Mouse (Mus musculus): ENCODE data around the gene Cfap299.

Gene Cfap299

DNA sequence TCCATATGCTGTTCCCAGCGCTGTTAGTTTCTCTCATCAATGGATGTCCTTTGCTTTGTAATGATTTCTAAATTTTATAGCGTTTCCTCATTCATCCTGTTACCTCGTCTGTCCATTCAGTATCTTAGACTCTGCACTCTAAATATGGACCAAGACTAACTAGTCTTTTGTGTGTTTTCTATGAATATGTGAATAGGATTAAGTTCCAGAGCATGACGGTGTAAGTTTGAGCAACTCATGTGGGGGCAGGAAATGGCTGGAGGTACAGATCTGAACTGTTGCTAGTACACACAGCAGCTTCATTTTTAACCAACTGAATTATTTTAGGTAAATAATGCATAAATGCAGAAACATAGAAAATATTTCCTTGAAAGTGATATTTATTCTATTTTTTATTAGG is 51.3 kb downstream of the Cfap299 start:
- no peak for DNase-seq

DNA sequence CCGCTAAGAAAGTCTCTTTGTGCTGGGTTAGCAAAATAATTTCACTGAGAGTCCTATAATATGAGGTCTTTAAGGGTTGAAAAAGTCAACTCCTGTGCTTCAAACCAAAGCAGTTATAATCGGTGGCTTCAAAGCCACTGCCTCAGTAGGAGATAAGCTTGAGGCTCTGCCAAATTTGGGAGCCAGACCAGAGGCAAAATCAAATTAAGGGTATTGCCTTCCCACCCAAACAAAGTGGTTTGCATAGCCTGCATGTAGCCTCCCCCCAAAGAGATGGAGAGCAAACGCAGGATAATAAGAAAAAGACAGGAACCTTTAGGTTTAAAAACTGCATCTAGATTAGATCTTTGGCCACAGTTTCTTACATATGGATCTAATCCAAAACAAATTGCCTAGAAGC is 58.0 kb downstream of the Cfap299 start:
- DNase-seq, result no peak

- no peak for DNase-seq
Observed at GRCm38 (mm10) chr5:98402165-98402564, 73.1 kb downstream of the Cfap299 start.

DNA sequence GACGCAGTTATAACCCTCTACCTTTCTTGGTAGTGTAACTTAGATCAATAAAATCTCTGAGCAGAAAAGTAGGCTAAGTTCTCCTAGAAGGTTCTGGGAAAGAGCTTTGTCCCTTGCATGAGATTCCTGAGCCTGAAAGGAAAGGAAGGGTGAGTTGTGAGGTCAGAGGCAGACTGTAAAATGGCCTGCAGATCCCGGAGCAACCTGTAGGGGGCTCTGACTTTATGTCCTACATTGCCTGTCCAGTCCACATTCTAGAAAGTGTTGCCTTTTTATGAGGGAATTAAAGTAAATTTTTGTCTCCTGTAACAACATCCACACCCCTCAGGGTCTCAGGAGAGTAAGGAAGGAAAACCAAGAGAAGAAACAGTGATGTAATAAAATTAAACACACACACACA is 81.0 kb downstream of the Cfap299 start:
- DNase-seq, result no peak

DNA sequence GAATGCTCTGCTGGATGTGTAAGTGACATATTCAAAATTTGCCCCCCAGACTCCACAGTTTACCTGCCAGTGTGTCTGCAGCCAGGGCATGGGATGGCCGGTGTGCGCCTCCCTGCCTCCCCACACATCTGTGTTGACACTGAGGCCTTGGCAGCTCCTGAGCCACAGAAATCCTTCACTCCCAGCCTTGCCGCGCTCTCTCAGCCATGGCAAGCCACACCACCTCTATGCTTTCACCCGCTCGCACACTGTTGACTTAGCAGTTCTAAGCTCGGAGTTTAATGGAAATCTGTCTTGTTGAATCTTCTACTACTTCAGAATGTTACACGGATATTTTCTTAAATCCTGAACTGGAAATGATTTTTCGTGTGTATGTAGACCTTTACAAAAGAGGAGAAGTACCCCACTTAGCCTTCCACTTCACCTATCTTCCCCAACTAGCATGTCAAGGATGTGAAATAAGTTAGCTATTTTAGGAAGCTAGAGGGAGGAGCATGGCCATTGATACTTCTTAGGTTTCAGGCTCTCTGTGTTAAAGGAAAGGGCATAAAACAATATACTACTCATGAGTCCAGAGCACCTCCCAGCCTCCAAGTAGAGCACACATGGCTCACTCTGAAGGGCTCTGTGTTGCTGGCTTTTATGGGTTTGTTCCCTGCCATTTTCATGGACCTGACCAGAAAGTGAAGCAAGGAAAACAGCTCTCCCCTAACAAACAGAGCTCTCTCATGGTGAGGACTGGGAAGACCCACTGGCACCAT is 87.5 kb downstream of the Cfap299 start:
- no peak for DNase-seq

- DNase-seq, result no peak
Observed at GRCm38 (mm10) chr5:98424965-98425364, 95.9 kb downstream of the Cfap299 start.

GRCm38 (mm10) chr5:98426112-98426511 is 97.0 kb downstream of the Cfap299 start:
- no peak for DNase-seq

GRCm38 (mm10) chr5:98430060-98430459 is 101.0 kb downstream of the Cfap299 start:
- no peak for DNase-seq

DNA sequence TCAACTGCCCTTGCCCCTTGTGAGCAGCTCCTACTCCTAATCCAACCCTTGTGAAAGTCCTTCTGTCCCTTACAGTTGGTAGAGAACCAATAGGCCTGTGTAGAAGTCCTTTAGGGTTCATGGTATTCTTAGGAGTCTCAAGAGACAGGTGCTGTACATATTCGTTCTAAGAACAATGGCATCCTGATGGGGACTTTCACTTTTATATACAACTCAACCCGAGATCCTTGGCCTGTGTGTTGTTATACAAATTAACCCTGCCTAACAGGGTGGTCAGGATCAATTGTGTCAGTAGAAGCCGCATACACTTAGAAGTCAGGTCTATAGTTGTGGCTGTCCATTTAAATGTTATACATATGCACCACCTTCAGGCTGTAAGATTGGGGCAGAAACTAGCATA is 109.6 kb downstream of the Cfap299 start:
- DNase-seq, result no peak

DNA sequence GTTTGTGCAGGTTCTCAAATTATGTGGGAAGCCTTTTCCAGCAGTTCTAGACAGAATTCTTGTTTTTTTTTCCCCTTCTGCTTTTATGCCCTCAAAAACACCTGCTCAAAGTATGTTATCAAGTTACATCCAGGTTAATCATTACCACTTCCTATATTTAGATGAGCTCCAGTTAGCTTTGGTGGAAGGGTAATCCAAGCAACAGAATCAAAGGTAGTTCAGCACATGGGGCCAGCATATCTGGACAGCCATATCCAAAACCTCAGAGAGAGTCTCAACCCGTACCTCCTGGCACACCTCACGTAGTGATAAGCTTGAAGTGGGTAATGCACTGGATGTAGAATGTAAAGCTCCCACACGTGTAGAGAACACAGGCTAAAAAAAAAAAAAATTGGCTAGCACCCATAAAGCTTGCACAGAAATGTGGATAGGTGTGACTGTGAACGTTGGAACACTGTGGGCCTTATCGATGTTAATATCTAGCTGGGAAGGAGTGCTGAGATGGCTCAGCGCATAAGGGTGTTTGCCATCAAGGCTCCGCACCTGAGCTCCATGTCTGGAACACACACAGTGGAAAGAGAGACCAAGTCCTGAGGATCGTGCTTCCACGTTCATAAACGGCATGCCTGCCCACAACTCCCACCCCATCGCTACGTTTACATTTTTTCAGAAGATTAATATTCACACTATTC is 117.8 kb downstream of the Cfap299 start:
- DNase-seq, result no peak

- no peak for DNase-seq
Observed at GRCm38 (mm10) chr5:98449873-98450272, 120.8 kb downstream of the Cfap299 start.

GRCm38 (mm10) chr5:98466882-98467535 is 137.9 kb downstream of the Cfap299 start:
- DNase-seq, result no peak

GRCm38 (mm10) chr5:98470052-98470451 is 140.9 kb downstream of the Cfap299 start:
- DNase-seq, result no peak

DNA sequence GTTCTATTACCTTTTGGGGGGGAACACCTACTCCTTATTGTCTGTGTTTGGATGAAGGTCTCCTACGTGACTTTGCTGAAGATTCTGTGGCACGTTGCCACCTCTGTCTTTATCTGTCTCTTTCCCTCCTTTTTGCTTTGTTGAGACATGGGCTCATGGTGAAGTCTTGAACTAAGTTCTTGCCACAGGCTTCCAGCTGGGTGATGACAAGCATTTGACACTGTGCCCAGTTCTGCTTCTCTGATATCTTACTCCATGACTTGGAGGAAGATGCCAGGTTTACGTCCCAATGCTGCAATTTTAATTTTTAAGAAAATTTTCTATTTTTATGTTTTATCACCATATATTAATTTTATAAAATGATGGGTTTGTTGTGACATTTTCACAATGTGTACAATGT is 147.4 kb downstream of the Cfap299 start:
- no peak for DNase-seq

DNA sequence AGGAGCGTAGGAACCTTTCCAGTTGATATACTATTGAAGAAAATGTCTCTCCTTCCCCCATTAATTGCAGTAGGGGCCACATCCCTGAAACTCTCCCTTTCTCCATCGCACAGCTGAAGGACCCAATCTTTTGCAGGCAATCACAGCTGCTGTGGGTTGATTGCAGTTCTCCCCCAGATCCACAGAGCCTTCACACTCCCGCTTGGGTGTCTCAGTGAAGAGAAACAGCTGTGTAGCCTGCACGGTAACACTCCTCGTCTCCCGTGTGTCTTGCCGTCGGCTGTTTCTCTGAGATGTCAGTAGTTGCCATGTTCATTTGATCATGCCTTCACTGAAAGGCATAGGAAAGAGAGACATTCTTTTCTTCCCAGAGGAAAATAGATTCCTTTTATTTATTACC is 148.2 kb downstream of the Cfap299 start:
- DNase-seq, result no peak

- DNase-seq, result no peak
Observed at GRCm38 (mm10) chr5:98483507-98483906, 154.4 kb downstream of the Cfap299 start.

DNA sequence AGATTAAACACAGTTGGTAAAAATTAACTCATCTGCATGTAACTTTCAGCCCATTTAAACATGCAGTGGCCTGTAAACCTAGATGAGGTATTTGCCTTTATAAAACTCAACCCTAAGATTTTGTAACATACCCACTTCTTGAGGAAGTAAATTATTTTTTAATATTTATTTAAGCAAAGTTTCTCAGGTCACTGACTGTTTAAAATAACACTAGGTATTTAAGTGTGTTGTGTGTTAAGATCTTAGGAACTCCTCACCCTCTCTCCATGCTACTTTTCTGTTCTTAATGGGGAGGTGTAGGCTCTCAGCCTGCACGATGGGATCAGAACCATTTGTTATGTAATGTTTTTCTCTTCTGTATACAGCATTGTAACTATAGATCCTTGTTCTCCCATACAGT is 156.1 kb downstream of the Cfap299 start:
- DNase-seq, result no peak

DNA sequence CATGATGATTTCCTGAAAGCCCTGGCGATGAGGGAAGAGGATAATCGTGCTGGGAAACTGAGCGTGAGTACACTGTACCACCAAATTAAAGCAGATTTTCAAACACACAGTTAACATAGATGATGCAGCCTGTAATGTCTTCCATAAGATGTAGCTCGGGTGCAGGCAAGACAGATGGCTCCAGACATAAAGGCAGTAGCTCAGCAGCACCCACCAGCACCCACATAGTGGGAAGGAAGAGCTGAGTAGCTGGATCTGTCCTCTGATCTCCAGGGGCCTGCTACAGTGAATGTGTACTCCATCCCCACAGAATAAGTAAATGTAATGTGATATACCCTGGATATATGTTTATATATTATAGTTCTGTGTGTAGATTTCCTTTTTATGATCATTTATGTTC is 169.2 kb downstream of the Cfap299 start:
- DNase-seq, result no peak

DNA sequence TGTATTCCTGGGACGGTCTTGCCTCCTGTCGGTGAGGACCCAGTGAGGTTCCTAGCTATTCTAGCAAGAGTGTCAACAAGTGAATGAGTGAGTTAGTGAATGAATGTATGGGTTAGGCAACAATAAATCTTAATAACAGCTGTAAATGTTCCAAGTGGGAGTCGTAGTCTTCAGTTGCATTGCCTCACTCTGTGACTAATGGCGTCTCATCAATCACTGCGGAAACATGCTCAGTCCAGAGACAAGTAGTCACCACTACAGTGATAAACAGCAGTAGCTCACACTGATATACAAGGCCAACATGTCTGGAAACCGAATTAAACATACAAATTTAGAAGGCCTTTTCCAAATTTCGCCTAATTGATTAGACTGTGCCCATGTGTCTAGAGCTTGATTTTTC is 187.1 kb downstream of the Cfap299 start:
- no peak for DNase-seq

GRCm38 (mm10) chr5:98520118-98520517 is 191.0 kb downstream of the Cfap299 start:
- no peak for DNase-seq

- no peak for DNase-seq
Observed at GRCm38 (mm10) chr5:98522270-98522977, 193.3 kb downstream of the Cfap299 start.

- no peak for DNase-seq
Observed at GRCm38 (mm10) chr5:98523050-98523449, 193.9 kb downstream of the Cfap299 start.

GRCm38 (mm10) chr5:98523783-98524182 is 194.7 kb downstream of the Cfap299 start:
- DNase-seq, result no peak

Data from spleen, adult 18-20 months (tissue).